Mouse (Mus musculus) embryonic facial prominence, embryonic 10.5 days (tissue): ENCODE results near the gene Cplx3. TPM values are rescaled to one million over a fixed set of nuclear protein-coding genes. Genes with fewer than 3 reads are reported as not detected.

ENCODE experiments used
- DNase-seq: peaks from one replicate; pipeline ENCODE4 v3.0.0-alpha.2; 2017; ENCODE audit warnings: low spot score
- H3K27ac ChIP-seq: fragments of 300-500 bp; sonication (generic); replicated peaks from 2 replicates; pipeline ENCODE4 v1.5.1; 2016; ENCODE audit warnings: mild to moderate bottlenecking
- H3K27me3 ChIP-seq: fragments of 300-500 bp; sonication (generic); replicated peaks from 2 replicates; pipeline ENCODE4 v1.6.1; 2016; ENCODE audit warnings: low read depth, mild to moderate bottlenecking; ENCODE audit not compliant: poor library complexity, severe bottlenecking
- H3K36me3 ChIP-seq: fragments of 300-500 bp; sonication (generic); replicated peaks from 2 replicates; pipeline ENCODE4 v1.6.1; 2016; ENCODE audit warnings: mild to moderate bottlenecking, moderate library complexity
- H3K4me1 ChIP-seq: fragments of 300-500 bp; sonication (generic); 2 replicates; pipeline ENCODE4 v1.6.1; 2016
- H3K4me3 ChIP-seq: fragments of 300-500 bp; sonication (generic); 2 replicates; pipeline ENCODE4 v1.5.1; 2016; ENCODE audit warnings: mild to moderate bottlenecking, moderate library complexity
- H3K9me3 ChIP-seq: fragments of 300-500 bp; sonication (generic); 2 replicates; pipeline ENCODE4 v1.6.1; 2016; ENCODE audit warnings: mild to moderate bottlenecking
- WGBS: fragments of 180-500 bp; shearing (Covaris S2); methylation state at CpG from one replicate; pipeline ENCODE4 v1.1.7; 2016; 5-methylcytosine and 5-hydroxymethylcytosine counted together
- polyA plus RNA-seq: library from polyadenylated mRNA; unstranded; fragments of >200 nt; fragmentation: Nextera tagmentation; extraction: Ambion mirVana; gene quantifications from 2 replicates; pipeline ENCODE4 v1.2.1, GENCODE M21; 2016

Cplx3 gene
- polyA plus RNA-seq, 1 experiment from 2014 or later, result 1.6 TPM

DNA sequence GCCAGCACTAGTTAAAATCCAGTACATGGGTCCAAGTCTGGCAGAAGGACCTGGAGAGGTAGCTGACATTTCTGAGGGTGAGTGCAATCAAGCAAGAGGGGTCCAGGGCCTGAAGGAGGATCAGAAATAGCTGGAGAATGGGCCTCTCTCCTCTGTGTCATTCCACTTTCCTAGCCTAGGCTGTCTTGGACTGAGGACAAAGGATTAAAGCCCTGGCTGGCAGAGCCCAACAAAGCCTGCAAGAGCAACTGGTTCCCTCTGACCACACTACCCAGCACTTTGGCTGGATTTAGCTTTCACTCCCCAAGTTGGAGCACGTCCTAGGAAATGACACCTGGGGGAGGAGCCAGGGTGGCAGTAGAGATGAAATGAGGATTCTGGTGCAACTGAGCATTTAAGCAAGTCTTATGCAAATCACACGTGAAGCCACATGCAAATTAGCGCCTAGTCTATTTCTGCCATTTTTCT lies 4.3 kb upstream of the Cplx3 start:
- no peak for DNase-seq
- H3K4me3 ChIP-seq, result no peak overlapping the region
- H3K4me1 ChIP-seq, result peaks cover 16% of the 10 kb centered on the region
- WGBS, result 58% methylated on average over 3 of the region's 3 CpGs
- no peaks in the 10 kb centered on the region for H3K9me3 ChIP-seq
- no peak overlapping the region for H3K27ac ChIP-seq
- H3K27me3 ChIP-seq, result peaks cover 13% of the 10 kb centered on the region
- H3K36me3 ChIP-seq, result no peaks in the 10 kb centered on the region

DNA sequence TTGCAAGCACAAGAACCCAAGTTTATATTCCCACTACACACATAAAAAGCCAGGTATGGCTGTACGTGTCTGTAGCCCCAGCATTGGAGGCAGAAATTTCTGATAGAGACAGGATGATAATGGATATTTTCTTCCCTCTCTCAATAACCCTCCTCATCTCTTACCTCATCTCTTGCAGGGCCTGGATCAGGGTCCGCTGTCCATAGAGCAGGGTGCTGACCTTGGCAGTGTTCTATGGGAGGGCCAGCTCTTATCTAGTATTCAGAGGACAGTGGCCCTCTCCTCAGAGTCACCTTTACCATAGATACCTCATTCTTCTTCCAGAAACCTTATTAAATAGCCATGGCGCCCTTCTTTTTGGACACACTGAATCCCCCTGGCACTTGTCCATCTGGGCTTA lies 3.7 kb upstream of the Cplx3 start:
- 69% methylated on average over 3 of the region's 3 CpGs for WGBS
- no peak for DNase-seq
- no peak overlapping the region for H3K4me3 ChIP-seq
- H3K4me1 ChIP-seq, result peaks cover 16% of the 10 kb centered on the region
- H3K36me3 ChIP-seq, result no peaks in the 10 kb centered on the region
- no peak overlapping the region for H3K27ac ChIP-seq
- H3K9me3 ChIP-seq, result no peaks in the 10 kb centered on the region
- peaks cover 19% of the 10 kb centered on the region for H3K27me3 ChIP-seq

DNA sequence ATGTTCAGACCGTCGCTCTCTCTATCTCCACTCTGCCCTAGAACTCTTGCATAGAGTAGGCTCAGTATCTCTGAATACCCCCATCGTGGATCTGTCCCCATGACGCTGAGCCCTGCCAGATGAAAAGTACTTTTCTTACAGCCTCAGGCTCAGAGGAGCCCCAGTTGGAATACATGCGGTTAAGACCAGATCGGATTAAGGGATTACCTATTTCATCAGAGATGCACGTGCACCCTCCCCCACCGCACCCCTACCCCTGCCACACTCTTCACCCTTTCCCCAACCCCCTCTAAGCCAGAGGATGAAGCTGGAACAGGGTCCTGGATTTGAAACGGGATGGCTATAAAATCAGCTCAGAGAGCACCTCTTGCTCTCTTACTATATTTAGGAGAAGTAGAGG lies 578 bp downstream of the Cplx3 start:
- no peak overlapping the region for H3K27ac ChIP-seq
- H3K4me3 ChIP-seq, result no peak overlapping the region
- 14% methylated on average over 9 of the region's 9 CpGs for WGBS
- H3K27me3 ChIP-seq, result peaks cover 23% of the 10 kb centered on the region
- DNase-seq, result no peak
- H3K4me1 ChIP-seq, result peaks cover 31% of the 10 kb centered on the region
- H3K36me3 ChIP-seq, result no peaks in the 10 kb centered on the region
- H3K9me3 ChIP-seq, result no peaks in the 10 kb centered on the region

DNA sequence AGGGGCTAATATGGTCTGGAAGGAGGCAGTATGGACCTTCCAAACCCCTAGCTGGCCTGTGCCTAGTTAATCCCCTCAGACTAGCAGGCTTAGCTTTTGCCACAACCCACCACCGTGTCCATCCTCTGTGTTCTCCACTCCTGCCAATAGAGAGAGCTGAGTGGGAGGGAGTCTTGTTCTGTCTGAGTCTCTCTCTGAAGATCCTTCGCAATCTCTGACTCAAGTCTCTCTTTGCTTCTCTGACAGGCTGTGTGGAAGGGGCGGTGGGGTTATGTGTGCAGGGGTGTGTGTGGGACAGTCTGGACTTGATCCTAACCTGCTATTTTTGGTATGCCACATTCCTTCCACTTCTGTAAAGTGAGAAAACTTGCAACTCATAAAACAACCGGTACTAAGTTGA lies 1.2 kb downstream of the Cplx3 start:
- 82% methylated on average over 4 of the region's 4 CpGs for WGBS
- H3K9me3 ChIP-seq, result no peaks in the 10 kb centered on the region
- no peak overlapping the region for H3K4me3 ChIP-seq
- no peak for DNase-seq
- no peaks in the 10 kb centered on the region for H3K36me3 ChIP-seq
- H3K27ac ChIP-seq, result no peak overlapping the region
- H3K27me3 ChIP-seq, result peaks cover 23% of the 10 kb centered on the region
- peaks cover 31% of the 10 kb centered on the region for H3K4me1 ChIP-seq

DNA sequence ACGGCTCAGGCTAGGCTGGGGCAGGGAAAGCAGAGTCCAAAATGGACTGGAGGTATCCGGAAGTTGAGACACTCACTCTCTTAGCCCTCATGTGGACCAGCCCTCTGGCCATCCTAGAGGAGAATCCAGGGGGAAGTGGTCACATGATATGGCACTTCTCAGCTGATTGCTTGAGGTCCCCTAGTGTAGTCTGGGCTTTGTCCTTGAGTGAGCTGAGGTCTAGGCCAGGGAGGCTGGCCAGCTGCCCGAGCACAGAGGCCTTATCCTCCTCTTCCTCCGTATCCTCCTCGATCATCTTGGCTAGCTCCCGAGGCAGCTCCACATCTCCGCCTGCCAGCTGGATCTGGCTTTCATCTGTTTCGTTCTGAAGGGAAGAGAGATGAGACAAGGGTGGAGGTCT lies 4.0 kb downstream of the Cplx3 start:
- H3K27ac ChIP-seq, result no peak overlapping the region
- 72% methylated on average over 8 of the region's 8 CpGs for WGBS
- no peak for DNase-seq
- H3K27me3 ChIP-seq, result peaks cover 23% of the 10 kb centered on the region
- no peaks in the 10 kb centered on the region for H3K36me3 ChIP-seq
- H3K9me3 ChIP-seq, result no peaks in the 10 kb centered on the region
- H3K4me1 ChIP-seq, result peaks cover 59% of the 10 kb centered on the region
- H3K4me3 ChIP-seq, result no peak overlapping the region

DNA sequence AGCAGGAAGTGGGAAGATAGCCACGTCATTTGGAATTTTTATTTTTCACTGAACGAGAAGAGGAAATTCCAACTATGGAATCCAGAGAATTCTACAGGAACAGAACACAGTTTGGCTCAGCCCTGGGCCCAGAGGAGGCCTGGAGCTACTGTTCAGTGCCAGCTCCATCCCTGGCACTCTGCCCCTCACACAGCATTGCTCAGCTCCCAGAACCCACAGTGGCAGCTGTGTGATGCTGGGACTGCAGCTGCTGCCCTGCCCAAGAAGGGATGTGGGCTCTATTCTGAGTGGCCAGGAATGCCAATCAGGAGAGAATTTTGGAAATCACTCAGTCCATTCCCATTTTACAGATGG lies 4.8 kb downstream of the Cplx3 start:
- Histone ChIP-seq H3K27ac (no peak overlapping the region), H3K4me3 (no peak overlapping the region), H3K36me3 (no peaks in the 10 kb centered on the region), H3K27me3 (peaks cover 20% of the 10 kb centered on the region), H3K4me1 (peaks cover 59% of the 10 kb centered on the region), H3K9me3 (no peaks in the 10 kb centered on the region)
- DNase-seq, result no peak
- 67% methylated on average over 2 of the region's 2 CpGs for WGBS

DNA sequence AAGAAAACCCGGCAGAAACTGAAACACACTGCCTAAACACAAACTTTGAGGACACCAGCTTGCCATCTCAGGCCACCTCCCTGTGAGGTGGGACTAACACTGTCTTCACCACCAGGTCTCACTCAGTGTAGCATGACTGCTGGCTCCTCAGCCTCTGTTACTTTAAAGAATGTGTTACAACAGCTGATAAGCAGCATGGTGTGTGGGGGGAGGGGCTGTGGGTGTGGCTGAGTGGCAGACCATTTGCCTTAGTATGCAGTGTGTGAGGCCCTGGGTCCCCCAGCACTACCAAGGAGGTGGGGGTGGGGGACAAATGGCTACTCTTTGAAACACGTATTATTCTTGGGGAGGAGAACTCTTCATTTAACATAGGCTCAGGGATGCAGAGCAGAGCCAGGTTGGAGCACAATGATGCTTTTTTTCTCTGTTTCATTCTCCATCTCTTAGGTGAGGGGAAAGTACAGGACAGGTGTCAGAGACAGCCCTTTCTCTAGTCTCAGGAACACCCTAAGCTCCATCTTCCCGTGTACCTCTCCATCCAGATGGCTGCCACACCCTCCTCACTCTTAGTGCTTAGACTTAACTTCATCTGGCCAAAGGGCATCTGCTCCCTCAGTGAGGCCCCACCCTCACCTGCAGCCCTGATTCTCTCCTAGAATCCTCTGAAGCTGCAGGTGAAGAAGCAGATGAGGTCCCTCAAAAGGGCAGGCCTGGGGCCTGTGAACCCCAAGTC lies 5.3 kb downstream of the Cplx3 start:
- Histone ChIP-seq H3K9me3 (no peaks in the 10 kb centered on the region), H3K27ac (no peak overlapping the region), H3K4me1 (peaks cover 54% of the 10 kb centered on the region), H3K27me3 (peaks cover 14% of the 10 kb centered on the region), H3K36me3 (no peaks in the 10 kb centered on the region), H3K4me3 (no peak overlapping the region)
- 10% methylated on average over 3 of the region's 3 CpGs for WGBS
- DNase-seq, result peak; percentile 44

DNA sequence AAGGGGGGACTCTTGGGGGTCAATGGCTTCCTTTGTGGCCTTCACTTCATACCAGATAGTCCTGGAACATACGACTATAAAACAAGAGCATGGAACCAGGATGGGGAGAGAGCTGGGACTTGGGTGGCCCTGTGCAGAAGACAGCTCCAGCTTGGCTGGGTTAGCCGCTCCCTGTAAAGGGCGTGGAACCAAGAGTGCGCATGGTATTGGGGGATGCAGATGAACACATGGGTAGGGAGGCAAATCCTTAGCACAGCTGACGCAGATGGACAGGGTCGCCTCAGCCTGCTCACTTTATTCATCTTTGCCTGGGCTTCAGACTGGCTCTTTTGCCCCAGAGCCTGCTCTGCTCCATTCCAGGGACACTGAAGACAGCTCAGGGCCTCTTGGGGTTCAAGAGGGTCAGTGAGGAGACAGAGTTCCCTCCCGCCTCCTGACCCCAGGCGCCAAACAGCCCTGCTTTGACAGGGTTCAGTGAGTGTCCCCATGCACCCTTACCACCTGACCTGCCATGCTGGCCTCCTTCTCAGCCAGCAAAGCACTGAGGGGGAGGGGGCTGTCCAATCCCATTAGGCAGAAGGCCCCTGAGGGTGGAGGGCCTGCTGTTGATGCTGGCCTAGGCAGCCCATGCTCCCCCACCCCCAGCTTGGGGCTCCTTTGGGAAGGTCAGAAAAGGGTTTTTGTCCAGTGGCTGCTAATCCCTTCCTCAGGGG lies 7.1 kb downstream of the Cplx3 start:
- no peaks in the 10 kb centered on the region for H3K27me3 ChIP-seq
- H3K4me1 ChIP-seq, result peaks cover 54% of the 10 kb centered on the region
- peak; percentile 62 for DNase-seq
- H3K36me3 ChIP-seq, result peaks cover 15% of the 10 kb centered on the region
- H3K27ac ChIP-seq, result peak overlapping the region; percentile 69
- 31% methylated on average over 8 of the region's 8 CpGs for WGBS
- no peaks in the 10 kb centered on the region for H3K9me3 ChIP-seq
- no peak overlapping the region for H3K4me3 ChIP-seq

DNA sequence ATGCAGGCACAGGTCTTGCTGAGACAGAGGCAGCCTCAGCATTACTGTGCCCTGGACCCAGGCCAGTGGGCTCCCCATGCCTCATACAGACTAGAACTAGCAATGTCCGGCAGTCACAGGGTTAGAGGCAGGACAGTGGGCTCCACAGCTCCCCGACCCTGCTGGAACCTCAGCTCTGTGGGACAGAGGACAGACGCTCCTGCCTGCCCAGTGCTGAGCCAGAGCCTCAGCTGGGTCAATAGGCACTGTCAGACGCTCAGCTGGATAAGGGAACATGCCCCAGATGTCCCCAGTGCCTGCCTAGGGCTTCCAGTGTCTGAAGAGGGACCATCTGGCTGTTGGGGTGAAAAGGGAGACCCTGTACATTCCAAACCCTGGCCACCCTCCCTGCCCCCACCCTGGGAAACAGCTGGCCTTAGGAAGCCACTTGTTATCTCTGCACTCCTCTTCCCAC lies 8.1 kb downstream of the Cplx3 start:
- H3K27me3 ChIP-seq, result no peaks in the 10 kb centered on the region
- H3K27ac ChIP-seq, result peak overlapping the region; percentile 27
- DNase-seq, result no peak
- no peak overlapping the region for H3K4me3 ChIP-seq
- H3K36me3 ChIP-seq, result peaks cover 25% of the 10 kb centered on the region
- 21% methylated on average over 4 of the region's 4 CpGs for WGBS
- H3K4me1 ChIP-seq, result peaks cover 60% of the 10 kb centered on the region
- H3K9me3 ChIP-seq, result no peaks in the 10 kb centered on the region

DNA sequence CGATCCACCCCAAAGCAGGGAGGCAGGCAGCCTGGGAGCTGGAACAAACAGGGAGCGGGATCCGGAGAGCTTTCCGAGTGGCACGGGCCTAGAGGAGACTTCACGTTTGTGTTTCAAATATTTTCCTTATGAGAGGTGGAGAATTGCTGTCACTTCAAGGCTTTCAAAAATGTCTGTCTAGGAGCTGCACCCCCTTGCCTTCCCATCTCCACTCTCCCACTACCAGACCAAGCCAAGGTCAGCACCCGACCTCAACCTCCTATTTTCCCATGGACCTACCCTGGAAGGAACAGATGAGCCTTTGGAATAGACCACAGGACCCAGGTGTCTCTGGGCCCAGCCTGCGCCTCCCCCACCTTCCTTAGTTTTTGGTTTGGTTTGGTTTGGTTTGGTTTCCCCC lies 8.8 kb downstream of the Cplx3 start:
- Histone ChIP-seq H3K27me3 (no peaks in the 10 kb centered on the region), H3K9me3 (no peaks in the 10 kb centered on the region), H3K4me3 (no peak overlapping the region), H3K27ac (peak overlapping the region; percentile 27; the same call in 1 of the 2 replicates), H3K36me3 (peaks cover 28% of the 10 kb centered on the region), H3K4me1 (peaks cover 60% of the 10 kb centered on the region)
- WGBS, result 80% methylated on average over 8 of the region's 8 CpGs
- no peak for DNase-seq

DNA sequence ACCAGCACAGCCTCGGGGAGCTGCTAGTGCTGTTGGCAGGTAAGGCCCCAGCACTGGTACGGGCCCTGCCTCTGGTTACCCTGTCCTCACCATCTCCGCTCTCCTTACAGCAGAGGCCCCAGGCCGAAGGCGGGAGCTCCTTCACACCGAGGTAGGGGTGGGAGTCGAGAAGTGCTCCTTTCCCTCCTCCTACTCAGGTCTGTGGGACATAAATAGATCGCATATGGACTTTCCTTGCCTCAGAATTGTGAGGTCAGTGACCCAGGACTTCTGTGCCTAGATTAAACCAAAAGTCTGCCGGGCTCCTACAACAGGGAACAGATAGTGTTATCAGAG lies 11.9 kb downstream of the Cplx3 start:
- 71% methylated on average over 9 of the region's 9 CpGs for WGBS
- Histone ChIP-seq H3K9me3 (no peaks in the 10 kb centered on the region), H3K36me3 (peaks cover 28% of the 10 kb centered on the region), H3K27ac (no peak overlapping the region), H3K27me3 (peaks cover 12% of the 10 kb centered on the region; the same call in 1 of the 2 replicates), H3K4me1 (peaks cover 52% of the 10 kb centered on the region), H3K4me3 (no peak overlapping the region)
- DNase-seq, result no peak

DNA sequence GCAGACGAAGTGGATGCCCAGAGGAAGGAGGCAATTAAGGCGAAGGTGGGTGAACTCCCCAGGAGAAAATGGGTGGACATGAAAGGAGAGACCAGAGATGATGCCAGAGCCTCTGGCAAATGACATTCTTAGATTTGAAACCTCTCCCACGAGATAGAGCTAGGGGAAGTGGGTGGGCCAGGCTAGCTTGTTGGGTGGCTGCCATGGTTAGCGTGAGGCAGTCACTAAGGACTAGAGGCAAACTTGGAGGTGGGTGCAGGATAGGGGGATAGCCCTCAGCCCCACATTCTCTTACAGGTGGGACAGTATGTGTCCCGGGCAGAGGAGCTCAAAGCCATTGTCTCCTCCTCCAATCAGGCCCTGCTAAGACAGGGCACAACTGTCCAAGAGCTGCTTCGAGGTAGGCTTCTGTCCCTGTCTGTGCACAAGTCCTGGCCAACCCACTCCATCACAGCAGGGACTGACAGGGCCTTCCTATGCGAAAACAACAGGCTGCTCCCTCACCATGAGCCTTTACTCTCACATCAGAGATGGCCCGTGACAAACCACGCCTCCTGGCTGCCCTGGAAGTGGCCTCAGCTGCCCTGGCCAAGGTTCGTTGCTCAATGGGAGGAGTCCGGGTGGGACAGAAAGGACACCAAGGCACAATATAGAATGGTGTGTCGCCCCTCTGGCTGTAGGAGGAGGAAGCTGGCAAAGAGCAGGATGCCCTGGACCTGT lies 12.5 kb downstream of the Cplx3 start:
- Histone ChIP-seq H3K27ac (no peak overlapping the region), H3K36me3 (peaks cover 28% of the 10 kb centered on the region)
- no peak for DNase-seq

More for the DNA sequence above, 12.5 kb downstream of the Cplx3 start:
- WGBS, result 52% methylated on average over 12 of the region's 12 CpGs
- peaks cover 52% of the 10 kb centered on the region for H3K4me1 ChIP-seq
- no peak overlapping the region for H3K4me3 ChIP-seq
- H3K27me3 ChIP-seq, result peaks cover 12% of the 10 kb centered on the region; the same call in 1 of the 2 replicates
- no peaks in the 10 kb centered on the region for H3K9me3 ChIP-seq
